Mouse (Mus musculus) kidney, adult 11 months (tissue): Measurements from ENCODE around the gene Spag16.

Experiments used
- DNase-seq: peaks from one replicate; pipeline ENCODE4 v3.0.0; 2022

Gene Spag16

GRCm38 (mm10) chr1:70104683-70105082, 277.9 kb downstream of the Spag16 start:
- DNase-seq, result no peak

- DNase-seq, result no peak
Observed at GRCm38 (mm10) chr1:70116212-70116982, 289.6 kb downstream of the Spag16 start.

- DNase-seq, result no peak
Observed at GRCm38 (mm10) chr1:70128035-70128434, 301.3 kb downstream of the Spag16 start.

- DNase-seq, result no peak
Observed at GRCm38 (mm10) chr1:70135547-70135946, 308.8 kb downstream of the Spag16 start.

GRCm38 (mm10) chr1:70165343-70166158, 338.8 kb downstream of the Spag16 start:
- DNase-seq, result no peak

GRCm38 (mm10) chr1:70180123-70180741, 353.5 kb downstream of the Spag16 start:
- no peak for DNase-seq

- DNase-seq, result no peak
Observed at GRCm38 (mm10) chr1:70264815-70265214, 438.0 kb downstream of the Spag16 start.

GRCm38 (mm10) chr1:70265920-70266505, 439.2 kb downstream of the Spag16 start:
- DNase-seq, result no peak

- DNase-seq, result no peak
Observed at GRCm38 (mm10) chr1:70270139-70270538, 443.4 kb downstream of the Spag16 start.

- no peak for DNase-seq
Observed at GRCm38 (mm10) chr1:70272753-70273152, 446.0 kb downstream of the Spag16 start.

GRCm38 (mm10) chr1:70279296-70279695, 452.5 kb downstream of the Spag16 start:
- no peak for DNase-seq

GRCm38 (mm10) chr1:70283388-70283787, 456.6 kb downstream of the Spag16 start:
- no peak for DNase-seq

- DNase-seq, result no peak
Observed at GRCm38 (mm10) chr1:70284140-70284539, 457.4 kb downstream of the Spag16 start.

- no peak for DNase-seq
Observed at GRCm38 (mm10) chr1:70316128-70316765, 489.5 kb downstream of the Spag16 start.

- DNase-seq, result no peak
Observed at GRCm38 (mm10) chr1:70320951-70321350, 494.2 kb downstream of the Spag16 start.

GRCm38 (mm10) chr1:70346179-70346578, 519.4 kb downstream of the Spag16 start:
- DNase-seq, result no peak

GRCm38 (mm10) chr1:70351371-70351770, 524.6 kb downstream of the Spag16 start:
- DNase-seq, result no peak

GRCm38 (mm10) chr1:70354014-70354413, 527.2 kb downstream of the Spag16 start:
- no peak for DNase-seq

GRCm38 (mm10) chr1:70371721-70372120, 545.0 kb downstream of the Spag16 start:
- no peak for DNase-seq

- DNase-seq, result no peak
Observed at GRCm38 (mm10) chr1:70380096-70380495, 553.3 kb downstream of the Spag16 start.

- no peak for DNase-seq
Observed at GRCm38 (mm10) chr1:70442209-70443080, 615.7 kb downstream of the Spag16 start.

GRCm38 (mm10) chr1:70479864-70480263, 653.1 kb downstream of the Spag16 start:
- DNase-seq, result no peak
